Mouse (Mus musculus): ENCODE measurements around the gene Sh3rf3. TPM values are rescaled to one million over a fixed set of nuclear protein-coding genes. Genes with fewer than 3 reads are reported as not detected.

Gene Sh3rf3
- polyA plus RNA-seq, 2 experiments from 2014 or later, result not detected

Other genes starting within 250 kb of the Sh3rf3 start
- not detected for gene Edar, start 137.7 kb upstream of the Sh3rf3 start, polyA plus RNA-seq (2017; shearing (Covaris generic))
- not detected for gene Gm17542, start 95.1 kb upstream of the Sh3rf3 start, polyA plus RNA-seq (2017; shearing (Covaris generic))

Measured in CD4-positive, CD25-positive, alpha-beta regulatory T cell, adult 4 months (primary cell).